Mouse (Mus musculus) C2C12 (cell line): ENCODE data around the gene Zfyve21.

ENCODE experiments used
- CEBPB ChIP-seq: IDR thresholded peaks from one replicate; pipeline ENCODE4 v1.6.1; 2011; ENCODE audit warnings: low read depth, mild to moderate bottlenecking, control low read depth, moderate library complexity
- CTCF ChIP-seq: IDR thresholded peaks from one replicate; pipeline ENCODE4 v1.5.1; 2011; ENCODE audit not compliant: control insufficient read depth, insufficient read depth, insufficient read length
- MAX ChIP-seq: IDR thresholded peaks from one replicate; pipeline ENCODE4 v1.6.1; 2011; ENCODE audit warnings: mild to moderate bottlenecking, control low read depth
- MYOD1 ChIP-seq: IDR thresholded peaks from one replicate; pipeline ENCODE4 v1.6.1; 2011; ENCODE audit warnings: low read depth; ENCODE audit not compliant: control insufficient read depth, insufficient read length
- MYOG ChIP-seq: IDR thresholded peaks from one replicate; pipeline ENCODE4 v1.6.1; 2011; ENCODE audit not compliant: control insufficient read depth, insufficient read length; ENCODE audit errors: extremely low read depth
- USF1 ChIP-seq: IDR thresholded peaks from one replicate; pipeline ENCODE4 v1.6.1; 2011; ENCODE audit warnings: low read depth, mild to moderate bottlenecking, control low read depth, moderate library complexity

- TF ChIP-seq CTCF = no peak
- TF ChIP-seq MYOD1 = peak; percentile 27
- no peak for TF ChIP-seq CEBPB
- TF ChIP-seq MAX = peak; percentile 57
- no peak for TF ChIP-seq MYOG
- TF ChIP-seq USF1 = no peak
Measured at GRCm38 (mm10) chr12:111848300-111848798, 34.4 kb downstream of the Zfyve21 start.
